Mouse (Mus musculus) neural tube, embryonic 11.5 days (tissue): ENCODE measurements at regions not wholly inside any gene's neighbourhood (a gene's known extent, or its start where the extent isn't known, plus 50 kb on each side); places are given as distances from the start of the nearest gene placed in this dataset.

Experiments
- ATAC-seq: fragments of 200-750 bp; cut with Nextera tagmentation; 2 replicates; pipeline ENCODE4 v1.8.0; 2017; ENCODE audit warnings: moderate number of reproducible peaks, mild to moderate bottlenecking, moderate TSS enrichment, moderate library complexity; ENCODE audit not compliant: insufficient read depth, low FRiP score, low TSS enrichment
- DNase-seq: peaks from one replicate; pipeline ENCODE4 v3.0.0-alpha.2; 2015; ENCODE audit warnings: low spot score
- H3K27ac ChIP-seq: fragments of 300-500 bp; sonication (generic); 2 replicates; pipeline ENCODE4 v1.5.1; 2014; ENCODE audit warnings: low read depth, mild to moderate bottlenecking, low read length
- H3K27me3 ChIP-seq: fragments of 300-500 bp; sonication (generic); 2 replicates; pipeline ENCODE4 v1.6.1; 2014; ENCODE audit warnings: mild to moderate bottlenecking, low read length, mixed read lengths; ENCODE audit not compliant: control insufficient read depth, insufficient read depth
- H3K36me3 ChIP-seq: fragments of 300-500 bp; sonication (generic); 2 replicates; pipeline ENCODE4 v1.6.1; 2014; ENCODE audit warnings: mild to moderate bottlenecking, low read length, moderate library complexity, mixed read lengths; ENCODE audit not compliant: control insufficient read depth, insufficient read depth
- H3K4me1 ChIP-seq: fragments of 300-500 bp; sonication (generic); 2 replicates; pipeline ENCODE4 v1.6.1; 2014; ENCODE audit warnings: low read length, mixed read lengths; ENCODE audit not compliant: control insufficient read depth, insufficient read depth
- H3K4me2 ChIP-seq: fragments of 300-500 bp; sonication (generic); 2 replicates; pipeline ENCODE4 v1.6.1; 2014; ENCODE audit warnings: low read depth, mild to moderate bottlenecking, moderate library complexity
- H3K4me3 ChIP-seq: fragments of 300-500 bp; sonication (generic); 2 replicates; pipeline ENCODE4 v1.5.1; 2014; ENCODE audit warnings: low read depth, low read length
- H3K9ac ChIP-seq: fragments of 300-500 bp; sonication (generic); 2 replicates; pipeline ENCODE4 v1.6.1; 2014; ENCODE audit warnings: mild to moderate bottlenecking, low read length
- H3K9me3 ChIP-seq: fragments of 300-500 bp; sonication (generic); 2 replicates; pipeline ENCODE4 v1.6.1; 2016; ENCODE audit warnings: low read length; ENCODE audit not compliant: control insufficient read depth
- WGBS: fragments of 180-500 bp; shearing (Covaris S2); extraction: QIAGEN DNeasy Blood & Tissue Kit; methylation state at CpG from one replicate; pipeline ENCODE4 v1.1.7; 2014; 5-methylcytosine and 5-hydroxymethylcytosine counted together

DNA sequence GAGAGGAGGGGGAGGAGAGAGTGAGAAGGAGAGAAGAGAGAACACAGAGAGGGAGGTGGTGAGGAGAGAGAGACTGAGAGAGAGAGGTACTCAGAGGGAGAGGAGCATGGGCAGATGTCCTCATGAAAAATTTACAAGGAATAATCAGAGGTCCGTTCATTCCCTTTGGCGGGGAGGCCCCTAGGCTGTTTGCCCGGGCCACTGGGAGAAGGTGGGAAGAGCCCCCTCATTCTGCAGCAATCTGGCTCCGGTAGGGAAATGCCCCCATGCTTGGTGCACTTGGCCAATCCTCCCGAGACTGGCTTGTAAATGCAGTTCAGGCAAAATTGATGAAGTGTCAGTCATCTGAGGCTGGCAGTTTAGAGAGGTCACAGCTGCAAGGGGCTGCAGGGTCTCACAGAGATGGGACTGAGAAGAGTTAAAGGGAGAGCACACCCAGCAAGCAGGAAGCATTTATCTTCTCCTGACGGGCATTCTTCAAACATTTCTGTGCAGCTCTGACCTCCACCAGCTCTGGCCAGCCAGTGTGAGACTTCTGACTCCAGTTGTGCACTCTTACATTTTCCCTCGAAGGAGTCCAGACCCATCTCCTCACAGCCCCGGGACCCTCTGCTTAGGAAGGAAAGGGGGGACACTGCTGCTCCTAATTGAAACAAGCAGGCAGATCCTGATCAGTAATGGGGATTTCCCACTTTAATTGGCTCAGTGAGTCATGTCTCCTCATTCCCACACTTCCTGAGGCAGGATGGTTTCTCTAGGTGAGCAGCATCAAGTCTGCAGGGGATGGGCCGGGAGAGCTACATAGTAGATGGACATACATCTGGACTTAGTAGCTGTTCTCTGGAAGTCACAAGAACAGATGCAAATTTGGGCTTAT lies 65.5 kb downstream of the Cmpk2 start:
- Histone ChIP-seq H3K4me2 (peak overlapping the region; percentile 16), H3K4me3 (no peak overlapping the region), H3K27me3 (no peaks in the 10 kb centered on the region), H3K9ac (no peak overlapping the region), H3K4me1 (peaks cover 13% of the 10 kb centered on the region; the same call in 1 of the 2 replicates), H3K27ac (peak overlapping the region; percentile 93), H3K9me3 (no peaks in the 10 kb centered on the region), H3K36me3 (no peaks in the 10 kb centered on the region)
- ATAC-seq: peak; percentile 69
- peak; percentile 77 for DNase-seq
- 10% methylated on average over 9 of the region's 9 CpGs for WGBS

DNA sequence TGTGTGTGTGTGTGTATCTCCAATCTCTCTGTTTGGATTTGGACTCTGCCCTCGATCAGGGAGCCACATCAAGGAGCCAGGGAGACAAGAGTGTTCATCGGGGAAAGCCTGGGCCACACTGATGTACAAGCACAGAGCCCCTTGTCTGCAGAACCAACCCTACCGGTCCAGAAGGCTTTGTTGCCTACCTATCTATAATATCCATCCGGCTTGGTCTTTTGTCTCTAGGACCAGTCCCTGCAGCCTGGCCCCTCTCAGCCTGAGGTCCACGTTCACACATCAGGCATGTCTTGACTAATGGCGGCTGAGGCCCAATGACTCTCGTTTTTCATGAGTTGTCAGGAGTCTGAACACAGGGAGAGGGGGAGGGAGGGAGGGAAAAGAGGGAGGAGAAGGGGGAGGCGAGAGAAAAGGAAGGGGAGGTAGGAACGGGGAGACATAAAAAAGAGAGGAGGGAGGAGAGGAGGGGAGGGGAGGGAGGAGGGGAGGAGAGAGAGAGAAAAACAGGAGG lies 64.7 kb downstream of the Cmpk2 start:
- H3K27ac ChIP-seq: peak overlapping the region; percentile 93
- ATAC-seq: peak; percentile 80
- H3K27me3 ChIP-seq: no peaks in the 10 kb centered on the region
- peak overlapping the region; percentile 26; the same call in 1 of the 2 replicates for H3K4me2 ChIP-seq
- no peaks in the 10 kb centered on the region for H3K9me3 ChIP-seq
- 17% methylated on average over 9 of the region's 9 CpGs for WGBS
- peak overlapping the region; percentile 9; the same call in 1 of the 2 replicates for H3K9ac ChIP-seq
- H3K4me3 ChIP-seq: no peak overlapping the region
- DNase-seq: peak; percentile 84
- peaks cover 13% of the 10 kb centered on the region; the same call in 1 of the 2 replicates for H3K4me1 ChIP-seq
- H3K36me3 ChIP-seq: no peaks in the 10 kb centered on the region

DNA sequence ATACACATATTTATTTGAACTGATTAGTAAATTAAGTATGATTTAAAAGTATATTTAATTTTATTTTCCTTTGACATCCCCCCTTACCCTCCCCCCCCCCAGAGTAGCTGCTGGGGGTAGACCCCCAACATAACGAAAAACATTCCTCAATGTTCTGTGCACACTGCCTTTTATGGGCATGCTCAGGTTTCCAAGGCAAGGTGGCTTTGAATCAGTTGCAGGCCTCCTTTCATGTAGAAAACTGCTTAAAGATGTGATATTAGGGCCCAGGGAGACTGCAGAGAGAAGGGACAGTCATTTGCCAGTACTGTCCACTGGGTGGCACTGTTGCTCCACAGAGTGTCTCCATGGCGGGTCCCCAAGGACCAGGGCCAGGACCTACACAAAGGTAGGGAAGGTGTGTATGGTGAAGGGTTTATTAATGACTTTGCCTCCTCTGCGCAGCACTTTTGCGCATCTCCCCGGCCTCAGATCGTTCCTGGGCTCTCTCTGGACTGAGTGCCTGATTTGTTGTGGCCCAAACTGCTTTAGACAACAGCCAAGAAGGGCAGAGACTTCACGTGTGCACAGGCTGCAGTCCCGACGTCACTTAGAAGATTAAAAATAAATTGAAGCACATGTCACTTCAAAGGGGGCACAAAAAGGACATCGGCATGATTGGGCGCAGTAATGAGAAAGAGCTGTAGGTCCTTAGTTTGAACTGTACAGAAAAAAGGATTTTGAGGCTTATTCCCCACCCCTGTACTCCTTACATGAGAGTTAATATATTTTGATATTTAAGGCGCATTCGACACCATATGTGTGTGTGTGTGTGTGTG lies 64.0 kb downstream of the Cmpk2 start:
- WGBS: 35% methylated on average over 13 of the region's 13 CpGs
- Histone ChIP-seq H3K36me3 (no peaks in the 10 kb centered on the region), H3K4me2 (peak overlapping the region; percentile 26; the same call in 1 of the 2 replicates), H3K9me3 (no peaks in the 10 kb centered on the region), H3K27ac (peak overlapping the region; percentile 93), H3K27me3 (no peaks in the 10 kb centered on the region), H3K9ac (peak overlapping the region; percentile 9; the same call in 1 of the 2 replicates), H3K4me3 (0 out of 2 replicates have a peak overlapping the region, but pooled peaks have one; percentile 6), H3K4me1 (peaks cover 13% of the 10 kb centered on the region; the same call in 1 of the 2 replicates)
- ATAC-seq: peak; percentile 63
- peak; percentile 92 for DNase-seq

DNA sequence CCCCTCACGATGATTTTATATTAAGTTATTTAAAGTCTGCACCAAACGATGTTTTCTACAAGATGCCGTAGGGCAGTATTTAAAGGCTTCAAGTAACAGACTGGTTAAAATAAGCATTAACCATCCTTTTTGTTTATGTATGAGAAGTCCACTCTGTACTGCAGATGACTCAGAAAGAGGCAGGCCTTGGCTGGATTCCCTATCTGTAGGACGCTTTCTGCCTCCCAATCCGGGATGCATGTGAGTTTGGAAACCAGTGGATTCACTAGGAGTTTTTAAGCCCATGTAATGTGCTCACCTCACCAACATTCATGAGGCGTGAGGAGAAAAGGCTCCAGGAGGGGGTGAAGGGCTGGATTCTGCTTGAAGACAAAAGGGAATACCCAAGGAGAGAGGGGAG lies 63.1 kb downstream of the Cmpk2 start:
- H3K27me3 ChIP-seq: no peaks in the 10 kb centered on the region
- DNase-seq: no peak
- no peaks in the 10 kb centered on the region for H3K36me3 ChIP-seq
- H3K9ac ChIP-seq: no peak overlapping the region
- H3K4me2 ChIP-seq: no peak overlapping the region
- ATAC-seq: no peak
- no peak overlapping the region for H3K27ac ChIP-seq
- 89% methylated on average over 6 of the region's 6 CpGs for WGBS
- no peaks in the 10 kb centered on the region for H3K9me3 ChIP-seq
- H3K4me1 ChIP-seq: peaks cover 13% of the 10 kb centered on the region; the same call in 1 of the 2 replicates
- H3K4me3 ChIP-seq: no peak overlapping the region
